Mouse (Mus musculus): ENCODE measurements at regions not wholly inside any gene's neighbourhood (a gene's known extent, or its start where the extent isn't known, plus 50 kb on each side); places are given as distances from the start of the nearest gene placed in this dataset.
"Not testable (repeated sequence)": the region's sequence is repeated elsewhere in the genome, so short reads cannot be mapped to it uniquely, and the experiment has no call there.

DNA sequence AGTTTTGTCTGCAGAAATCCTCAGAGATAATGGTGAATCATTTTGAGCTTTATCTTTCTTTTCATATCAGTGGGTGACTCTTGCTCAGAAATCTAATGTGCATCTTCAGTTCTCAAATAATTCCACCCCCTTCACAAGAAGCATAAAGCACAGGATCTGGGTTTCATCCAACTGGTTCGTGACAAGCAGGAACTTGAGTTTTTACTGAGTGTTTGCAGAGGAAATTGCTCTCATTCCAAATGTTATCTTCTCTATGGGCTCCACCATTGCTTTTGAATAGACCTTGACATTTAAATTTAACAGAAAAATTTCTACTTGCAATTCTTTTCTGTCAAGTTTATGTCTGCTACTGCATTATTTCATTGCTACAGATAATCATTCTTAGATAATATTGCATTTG lies 443.1 kb downstream of the Arl4a start:
- DNase-seq (ENCODE audit: low read depth, low spot score): no peak

DNA sequence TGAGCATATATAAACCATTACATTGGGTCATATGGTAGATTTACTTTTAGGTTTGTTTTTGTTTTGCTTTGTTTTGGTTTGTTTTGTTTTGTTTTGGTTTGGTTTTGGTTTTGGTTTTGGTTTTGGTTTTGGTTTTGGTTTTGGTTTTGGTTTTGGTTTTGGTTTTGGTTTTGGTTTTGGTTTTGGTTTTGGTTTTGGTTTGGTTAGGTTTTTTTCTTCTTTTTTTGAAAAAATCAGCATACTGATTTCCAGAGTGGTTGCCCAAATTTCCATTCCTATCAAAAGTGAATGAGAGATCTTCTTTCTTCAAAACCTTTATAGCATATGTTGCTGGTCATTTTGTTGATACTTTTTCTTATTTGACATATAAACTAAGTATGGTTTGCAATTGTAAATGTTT lies 444.0 kb downstream of the Arl4a start:
- not testable (repeated sequence) for DNase-seq (ENCODE audit: low read depth, low spot score)

DNA sequence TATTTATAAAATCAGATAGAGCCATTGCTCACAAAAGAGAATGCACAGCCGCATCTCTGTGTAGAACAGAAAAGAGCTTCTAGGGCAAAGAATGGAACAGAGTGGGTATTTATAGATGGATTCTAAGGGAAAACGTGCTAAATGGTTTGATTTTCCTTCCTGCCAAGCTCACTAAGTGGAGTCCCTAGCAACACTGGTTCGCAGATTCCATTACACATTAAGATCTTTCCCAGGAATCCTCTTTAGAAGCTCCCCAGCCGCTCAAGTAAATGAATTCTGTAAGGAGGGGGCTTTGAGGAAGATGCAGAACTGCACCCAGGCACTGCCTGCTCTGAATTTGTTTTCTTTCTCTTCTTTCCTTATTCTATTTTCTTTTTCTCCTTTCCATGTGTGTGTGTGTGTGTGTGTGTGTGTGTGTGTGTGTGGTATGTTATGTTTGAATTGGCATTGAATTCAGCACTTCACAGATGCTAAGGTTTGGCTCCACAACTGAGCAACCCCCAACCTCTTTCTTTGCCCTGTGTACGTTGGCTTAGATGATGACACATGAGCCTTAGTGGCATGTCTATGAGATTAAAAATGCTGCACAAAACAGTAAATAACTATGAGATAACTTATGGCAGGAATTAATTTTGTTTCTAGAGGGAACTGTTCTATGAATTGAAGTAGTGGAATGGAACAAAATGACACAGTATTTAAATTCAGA lies 450.5 kb downstream of the Arl4a start:
- DNase-seq (ENCODE audit: low read depth, low spot score): no peak

DNA sequence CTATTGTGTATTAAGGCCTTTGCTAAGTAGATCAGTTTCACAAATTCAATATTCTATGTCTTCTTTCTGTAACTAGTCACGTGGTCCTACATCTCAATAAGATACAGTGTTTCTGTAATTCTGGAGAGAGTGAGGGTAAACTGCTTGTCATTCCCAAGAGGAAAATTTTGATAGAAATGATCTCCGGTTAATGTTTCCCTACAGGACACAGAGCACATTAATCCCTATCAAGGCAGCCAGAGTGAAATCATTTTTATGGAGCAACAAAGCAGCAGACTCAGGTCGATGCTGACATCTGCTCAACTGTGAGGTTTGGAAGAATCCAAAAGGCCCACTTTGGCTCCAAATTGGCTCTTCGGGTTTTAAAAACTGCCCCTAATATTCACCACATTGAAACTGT lies 451.7 kb downstream of the Arl4a start:
- DNase-seq (ENCODE audit: low read depth, low spot score): no peak

DNA sequence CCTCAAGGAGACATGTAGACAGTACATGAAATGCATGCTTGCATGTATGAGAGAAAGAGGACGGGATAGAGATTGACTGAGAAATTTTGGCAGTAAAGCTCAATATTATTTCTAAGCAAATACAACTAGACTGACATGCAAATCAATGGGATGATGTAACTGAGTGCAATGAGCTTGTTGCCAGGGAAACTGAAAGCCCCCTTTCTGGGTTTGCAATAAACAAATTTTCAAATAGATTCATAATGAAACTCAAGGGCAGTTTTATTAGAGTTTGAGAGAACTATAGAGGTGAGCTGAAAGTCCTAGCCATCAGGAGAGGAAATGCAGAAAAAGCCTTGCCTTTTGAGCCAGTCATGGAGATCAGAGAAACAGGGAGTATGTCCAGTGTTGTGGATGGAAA lies 460.2 kb downstream of the Arl4a start:
- no peak for DNase-seq (ENCODE audit: low read depth, low spot score)

DNA sequence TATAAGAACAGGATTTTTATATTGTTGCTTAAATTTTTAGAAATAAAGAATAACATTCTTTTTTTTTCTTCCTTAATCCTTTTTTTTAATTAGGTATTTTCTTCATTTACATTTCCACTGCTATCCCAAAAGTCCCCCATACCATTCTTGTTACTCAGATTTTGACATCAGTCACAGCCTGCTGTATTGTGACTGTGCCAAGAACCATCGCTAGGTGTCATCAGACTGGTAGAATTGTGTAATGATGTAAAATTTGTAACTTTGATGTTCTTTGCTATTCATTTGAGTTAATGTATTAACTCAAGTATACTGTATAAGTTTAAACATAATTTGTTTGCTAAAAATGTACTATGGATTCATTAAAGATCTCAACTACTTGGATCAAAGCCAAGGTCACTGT lies 465.0 kb downstream of the Arl4a start:
- no peak for DNase-seq (ENCODE audit: low read depth, low spot score)

DNA sequence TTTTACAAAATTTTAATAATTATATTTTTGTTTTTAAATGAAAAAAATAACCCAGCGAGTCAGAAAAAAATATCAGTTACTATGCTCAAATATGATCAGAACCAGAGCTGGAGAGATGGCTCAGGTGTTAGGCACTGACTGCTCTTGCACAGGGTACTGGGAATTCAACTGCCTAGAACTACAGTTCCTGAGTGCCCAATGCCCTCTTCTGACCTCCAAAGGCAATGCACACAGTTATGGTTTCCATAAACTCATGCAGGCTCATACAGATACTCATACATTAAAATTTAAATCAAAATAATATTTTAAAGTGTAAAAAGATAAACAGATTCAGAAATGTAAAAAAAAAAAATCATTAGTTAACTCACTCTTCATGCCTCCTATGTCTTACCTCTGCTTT lies 465.7 kb downstream of the Arl4a start:
- DNase-seq (ENCODE audit: low read depth, low spot score): no peak

DNA sequence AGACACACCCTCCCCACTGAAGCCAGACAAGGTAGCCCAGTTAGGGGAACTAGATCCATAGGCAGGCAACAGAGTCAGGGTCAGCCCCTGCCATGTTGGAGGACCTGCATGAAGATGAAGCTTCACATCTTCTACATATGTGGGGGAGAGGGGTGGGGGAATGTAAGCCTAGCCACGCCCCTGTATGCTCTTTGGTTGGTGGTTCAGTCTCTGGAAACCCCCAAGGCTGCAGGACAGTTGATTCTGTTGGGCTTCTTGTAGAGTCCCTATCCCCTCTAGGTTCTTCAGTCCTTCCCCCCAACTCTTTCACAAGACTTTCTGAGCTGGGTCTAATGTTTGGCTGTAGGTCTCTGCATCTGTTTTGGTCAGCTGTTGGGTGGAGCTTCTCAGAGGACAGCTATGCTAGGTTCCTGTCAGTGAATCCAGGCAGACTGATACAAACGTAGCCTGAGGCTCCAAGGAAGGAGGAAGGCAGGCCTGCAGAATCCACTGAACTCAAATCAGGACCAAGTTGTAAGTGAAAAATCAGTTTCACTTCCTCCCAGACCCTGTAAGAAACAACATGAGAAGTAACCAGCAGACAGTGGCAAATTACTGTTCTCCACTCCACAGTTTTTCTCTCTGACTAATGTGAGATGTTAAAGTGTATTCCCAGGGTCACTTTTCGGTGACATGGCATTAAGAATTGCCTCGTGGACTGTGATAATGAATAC lies 476.9 kb downstream of the Arl4a start:
- DNase-seq (ENCODE audit: low read depth, low spot score): no peak

DNA sequence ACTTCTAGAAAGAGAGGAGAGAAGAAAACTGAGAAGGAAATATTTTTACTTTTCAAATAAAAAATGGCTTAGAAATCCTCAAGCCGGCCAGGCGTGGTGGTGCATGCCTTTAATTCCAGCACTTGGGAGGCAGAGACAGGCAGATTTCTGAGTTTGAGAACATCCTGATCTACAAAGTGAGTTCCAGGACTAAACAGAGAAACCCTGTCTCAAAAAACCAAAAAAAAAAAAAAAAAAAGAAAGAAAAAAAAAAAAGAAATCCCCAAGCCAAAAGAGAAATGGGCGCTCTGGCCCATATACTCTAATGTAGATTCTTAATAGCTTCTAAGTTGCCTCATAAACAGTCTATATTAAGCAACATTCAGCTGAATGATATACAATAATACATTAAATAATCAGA lies 479.3 kb downstream of the Arl4a start:
- no peak for DNase-seq (ENCODE audit: low read depth, low spot score)

DNA sequence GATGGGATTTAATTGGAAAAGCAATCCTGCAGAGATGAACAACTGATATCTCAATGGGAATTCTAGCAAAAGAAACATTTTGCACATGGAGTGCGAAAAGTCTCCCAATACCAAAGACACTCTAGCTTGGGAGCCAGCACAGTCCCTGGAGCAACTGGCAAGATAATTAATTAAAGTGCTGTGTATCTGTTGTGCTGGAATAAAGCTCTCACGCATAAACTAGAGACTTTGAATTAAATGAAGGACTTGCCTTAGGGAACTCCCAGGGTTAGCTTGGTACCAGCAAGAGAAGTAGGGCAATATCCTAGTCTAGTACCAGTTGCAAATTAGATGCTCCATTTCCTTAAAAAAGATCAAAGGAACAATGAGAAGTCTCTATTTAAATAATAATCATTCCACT lies 501.5 kb downstream of the Arl4a start:
- no peak for DNase-seq (ENCODE audit: low read depth, low spot score)

DNA sequence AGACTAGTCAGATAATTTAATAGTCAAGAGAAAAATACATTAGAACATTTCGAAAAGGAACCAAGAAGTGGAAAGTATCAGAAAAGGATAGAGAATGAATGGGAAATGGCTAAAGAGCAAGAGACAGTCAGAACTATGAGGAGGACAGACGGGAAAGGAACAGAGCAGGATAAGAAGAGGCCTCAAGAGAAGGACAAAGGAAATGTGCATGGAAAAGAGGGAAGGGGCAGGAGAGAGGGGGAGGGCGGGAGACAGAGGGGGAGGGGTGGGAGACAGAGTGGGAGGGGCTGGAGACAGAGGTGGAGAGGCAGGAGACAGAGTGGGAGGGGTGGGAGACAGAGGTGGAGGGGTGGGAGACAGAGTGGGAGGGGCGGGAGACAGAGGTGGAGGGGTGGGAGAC lies 509.7 kb downstream of the Arl4a start:
- DNase-seq (ENCODE audit: low read depth, low spot score): no peak

DNA sequence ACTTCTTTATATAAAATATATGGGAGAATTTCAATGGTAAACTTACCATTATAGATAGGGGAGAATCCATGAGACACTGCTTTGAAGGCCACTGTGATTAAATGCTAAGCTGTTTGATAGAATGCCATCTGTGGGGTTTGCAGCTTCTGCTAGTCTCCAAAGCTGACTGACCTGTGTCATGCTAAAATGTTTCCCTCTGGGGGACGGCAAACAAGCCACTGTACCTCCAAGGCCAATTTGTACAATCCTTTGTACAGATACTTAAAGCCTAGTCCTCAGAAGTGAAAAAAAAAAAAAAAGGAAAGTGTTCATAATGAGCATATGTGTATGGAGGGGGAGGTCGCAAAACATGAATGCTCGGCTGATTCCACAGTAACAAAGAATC lies 510.6 kb downstream of the Arl4a start:
- DNase-seq (ENCODE audit: low read depth, low spot score): no peak

DNA sequence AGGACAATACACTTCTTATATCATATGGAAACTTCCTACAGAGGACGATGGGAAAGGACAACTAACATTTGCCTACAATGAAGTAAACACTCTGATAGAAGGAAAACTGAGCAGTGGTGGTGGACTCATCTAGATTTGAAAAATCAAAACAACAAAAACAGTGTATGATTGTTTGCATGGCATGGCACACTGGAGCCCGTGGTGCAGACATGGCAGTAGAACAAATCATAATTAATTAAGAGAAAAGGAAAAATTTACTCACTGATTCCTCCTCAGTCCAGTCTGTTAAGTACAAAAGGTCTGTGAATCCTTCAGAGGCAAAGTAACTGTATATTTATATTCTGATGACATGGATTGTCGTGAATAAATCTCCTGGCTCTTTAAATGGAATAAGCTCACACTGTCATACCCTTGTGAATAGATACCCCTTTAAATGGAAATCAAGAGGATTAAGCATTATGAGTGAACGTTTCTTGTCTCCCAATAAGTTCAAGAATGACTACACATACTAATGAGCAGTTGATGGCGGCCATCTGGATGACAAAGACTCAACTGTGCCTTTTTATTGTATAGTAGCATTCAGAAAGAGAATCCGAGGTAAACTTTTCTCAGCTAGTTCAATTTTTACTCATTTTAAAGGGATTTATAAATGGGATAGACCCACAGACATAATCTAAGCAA lies 511.1 kb downstream of the Arl4a start:
- no peak for DNase-seq (ENCODE audit: low read depth, low spot score)

DNA sequence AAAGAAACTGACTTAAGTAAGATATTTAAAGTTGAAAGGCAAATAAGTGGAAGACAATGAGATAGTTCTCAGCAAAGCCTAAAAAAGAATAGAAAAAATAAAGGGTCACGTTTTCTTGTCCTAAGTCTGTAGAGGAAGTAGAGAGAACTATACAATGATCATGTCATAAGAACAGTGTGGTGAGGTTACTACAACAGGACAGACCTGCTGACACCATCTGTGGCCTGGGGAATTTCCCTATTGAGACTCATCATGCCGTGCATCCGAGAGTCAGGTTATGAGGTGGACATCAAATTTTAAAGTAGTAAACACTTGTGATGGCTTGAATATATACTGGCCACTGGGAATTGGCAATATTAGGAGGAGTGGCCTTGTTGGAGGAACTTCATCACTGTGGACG lies 522.1 kb downstream of the Arl4a start:
- no peak for DNase-seq (ENCODE audit: low read depth, low spot score)

DNA sequence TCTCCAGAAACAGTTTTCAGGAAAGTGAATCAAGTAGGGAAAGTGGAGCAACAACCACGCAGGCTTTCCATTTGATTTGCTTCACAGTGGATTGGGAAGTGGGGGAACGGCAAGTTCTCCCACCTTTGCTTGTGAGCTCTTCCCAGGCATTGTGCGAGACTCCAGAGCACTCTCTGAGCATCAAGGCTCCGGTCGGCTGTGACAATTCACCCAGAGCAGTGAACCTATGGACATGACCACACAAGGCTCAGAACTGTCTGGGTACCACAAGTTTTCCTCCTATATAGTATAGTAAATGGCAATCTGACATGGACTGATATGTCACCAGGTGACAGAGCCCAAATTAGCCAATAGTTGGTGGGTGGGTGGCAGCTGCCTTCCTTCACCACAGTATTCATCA lies 527.0 kb downstream of the Arl4a start:
- DNase-seq (ENCODE audit: low read depth, low spot score): no peak

DNA sequence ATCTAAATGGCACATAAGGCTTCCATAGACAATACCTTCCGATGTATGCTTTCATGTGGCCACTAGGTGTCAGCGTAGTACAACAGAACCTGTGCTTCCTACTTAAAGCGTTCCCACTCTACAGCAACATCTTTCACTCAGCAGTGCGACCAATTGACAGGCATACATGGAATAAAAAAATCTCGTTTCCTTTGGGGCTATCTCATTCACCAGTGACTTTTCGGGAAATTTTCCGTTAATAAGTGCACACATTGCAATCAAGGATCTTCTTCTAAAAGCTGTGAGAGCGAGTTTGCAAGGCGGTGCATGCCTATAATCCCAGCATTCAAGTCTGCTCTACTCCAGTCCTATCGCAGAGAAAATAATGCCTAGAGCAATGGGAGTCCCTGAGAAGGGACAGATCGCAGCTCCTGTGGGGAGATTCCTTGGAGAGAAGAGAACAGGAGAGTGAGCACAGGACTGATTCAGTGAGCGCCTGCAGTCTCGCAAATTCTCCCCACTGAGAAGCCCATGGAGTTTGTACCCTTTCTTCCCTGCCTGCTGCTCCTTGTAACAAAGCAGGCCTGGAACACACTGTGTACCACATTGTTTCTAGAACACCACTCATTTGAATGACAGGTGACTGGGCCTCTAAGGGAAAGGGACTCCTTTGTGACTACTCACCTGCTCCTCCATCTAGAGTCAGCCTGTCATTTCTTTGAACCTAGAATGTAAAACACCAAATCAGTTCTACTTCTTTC lies 527.6 kb downstream of the Arl4a start:
- DNase-seq (ENCODE audit: low read depth, low spot score): peak; percentile 54

DNA sequence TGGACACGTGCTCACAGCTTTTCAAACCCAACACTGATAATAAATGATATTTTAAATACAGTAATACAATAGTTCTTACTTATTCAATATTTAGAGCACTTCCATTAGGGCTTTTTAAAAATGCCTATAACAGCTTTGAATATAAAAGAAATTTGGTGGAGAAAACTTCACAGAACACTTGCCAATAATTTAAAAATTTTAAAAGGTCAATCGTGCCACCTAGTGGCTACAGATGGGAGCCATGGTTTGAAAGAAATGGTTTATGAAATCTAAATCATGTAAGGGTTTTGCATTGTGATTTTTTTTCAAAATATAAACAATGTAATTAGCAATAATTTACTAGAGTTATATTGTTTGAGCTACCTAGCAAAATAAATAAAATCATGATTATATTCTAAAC lies 541.6 kb downstream of the Arl4a start:
- no peak for DNase-seq (ENCODE audit: low read depth, low spot score)

DNA sequence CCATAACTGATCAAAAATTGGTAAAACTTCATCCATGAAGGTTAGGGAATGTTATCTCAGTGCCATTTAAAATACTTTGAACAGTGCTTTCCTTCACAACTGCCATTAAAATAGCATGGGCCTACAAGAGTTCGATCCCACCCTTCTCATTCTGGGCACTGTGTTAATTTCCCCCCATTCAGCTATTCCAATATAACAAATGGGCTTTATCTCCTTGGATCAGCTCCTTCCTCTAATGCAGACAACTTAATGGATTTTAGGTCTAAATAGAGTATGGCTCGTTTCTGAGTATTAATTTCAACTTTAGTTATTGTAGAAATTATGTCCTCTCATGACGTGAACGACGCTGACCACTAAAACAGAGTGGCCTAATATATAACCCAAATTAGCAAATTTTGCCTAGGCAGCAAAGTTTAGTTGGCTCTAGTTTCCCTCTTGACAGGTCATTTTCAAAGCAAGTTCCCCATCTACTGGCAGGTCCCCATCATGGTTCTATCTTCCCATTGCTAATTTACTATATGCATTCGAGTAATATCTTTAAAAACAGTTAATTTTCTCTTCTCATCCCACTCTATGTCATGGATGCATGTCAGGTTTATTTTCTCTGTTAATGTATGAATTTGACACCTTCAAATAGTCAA lies 544.1 kb downstream of the Arl4a start:
- no peak for DNase-seq (ENCODE audit: low read depth, low spot score)

DNA sequence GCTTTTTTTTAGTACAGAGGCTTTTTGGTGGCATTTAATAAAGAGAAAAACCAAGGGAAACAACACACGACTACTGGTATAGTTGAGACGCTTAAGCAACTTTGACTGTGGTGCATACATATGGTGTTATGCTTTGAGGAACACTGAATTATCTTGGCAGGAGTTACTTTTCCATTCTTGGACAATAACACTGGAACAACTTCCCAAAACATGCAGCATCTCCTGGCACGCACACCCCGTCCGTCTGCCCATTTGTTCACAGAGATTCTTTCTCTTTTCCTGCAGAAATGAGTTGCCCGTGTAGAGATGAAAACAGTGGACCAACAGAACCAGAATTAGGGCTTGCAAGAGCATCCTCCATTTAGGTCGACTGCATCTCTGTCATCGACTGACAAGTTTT lies 544.7 kb downstream of the Arl4a start:
- no peak for DNase-seq (ENCODE audit: low read depth, low spot score)

DNA sequence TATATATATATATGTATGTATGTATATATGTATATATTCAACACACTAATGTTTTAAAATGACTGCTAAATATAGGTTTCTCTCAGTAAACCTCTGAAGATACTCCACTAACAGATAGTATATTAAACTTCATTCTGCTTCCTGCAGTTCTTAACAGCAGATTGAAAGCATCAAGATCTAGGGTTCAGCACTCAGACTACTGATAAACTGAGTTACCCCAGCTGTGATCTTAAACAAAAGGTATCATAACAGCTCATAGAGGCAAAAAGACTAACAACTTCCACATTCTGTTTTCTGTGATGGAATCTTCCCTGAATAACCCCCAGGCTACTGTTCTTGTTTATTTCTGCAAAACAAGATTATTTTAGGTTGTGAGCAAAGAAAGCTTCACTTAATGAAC lies 564.8 kb downstream of the Arl4a start:
- no peak for DNase-seq (ENCODE audit: low read depth, low spot score)

All from skeletal muscle tissue, adult 2 months (tissue).